Mouse (Mus musculus): ENCODE measurements around the gene Skint6. TPM values are rescaled to one million over a fixed set of nuclear protein-coding genes. Genes with fewer than 3 reads are reported as not detected.
"Not testable (repeated sequence)": the region's sequence is repeated elsewhere in the genome, so short reads cannot be mapped to it uniquely, and the experiment has no call there.

Gene Skint6
- polyA plus RNA-seq (2015; fragmentation: Nextera tagmentation; extraction: Ambion mirVana): not detected in 2 replicates

- Histone ChIP-seq H3K4me2 (no peak within 1 kb of the TSS), H3K36me3 (no peaks in the 10 kb centered on the region), H3K27me3 (no peaks in the 10 kb centered on the region), H3K4me3 (no peak within 1 kb of the TSS), H3K4me1 (no peaks in the 10 kb centered on the region), H3K9me3 (peaks cover 3% of the 10 kb centered on the region; the same call in 1 of the 2 replicates), H3K27ac (no peak within 1 kb of the TSS), H3K9ac (no peak within 1 kb of the TSS)
- 48% methylated on average over 2 of the region's 2 CpGs for WGBS
- ATAC-seq (ENCODE audit: borderline replicate concordance, extremely low read depth, low FRiP score, low TSS enrichment): no peak
Measured at GRCm38 (mm10) chr4:113286873-113287272, at the start of gene Skint6. Skint6 (minus strand) TSS chr4:113286973.

GRCm38 (mm10) chr4:113320911-113321310 is 34.1 kb upstream of the Skint6 start:
- Histone ChIP-seq H3K4me2 (no peak overlapping the region), H3K4me1 (no peaks in the 10 kb centered on the region), H3K4me3 (no peak overlapping the region), H3K36me3 (no peaks in the 10 kb centered on the region), H3K27ac (no peak overlapping the region), H3K9me3 (no peaks in the 10 kb centered on the region; the same call in 1 of the 2 replicates), H3K9ac (no peak overlapping the region), H3K27me3 (no peaks in the 10 kb centered on the region)
- no peak for ATAC-seq (ENCODE audit: borderline replicate concordance, extremely low read depth, low FRiP score, low TSS enrichment)
- whole genome bisulfite sequencing: 67% methylated on average over 1 of the region's 1 CpGs

GRCm38 (mm10) chr4:113301773-113302473 is 15.2 kb upstream of the Skint6 start:
- Histone ChIP-seq H3K9me3 (no peaks in the 10 kb centered on the region), H3K4me1 (no peaks in the 10 kb centered on the region), H3K36me3 (no peaks in the 10 kb centered on the region), H3K9ac (no peak overlapping the region), H3K4me3 (no peak overlapping the region), H3K27me3 (no peaks in the 10 kb centered on the region), H3K4me2 (no peak overlapping the region), H3K27ac (no peak overlapping the region)
- no peak for ATAC-seq (ENCODE audit: borderline replicate concordance, extremely low read depth, low FRiP score, low TSS enrichment)
- 52% methylated on average over 3 of the region's 3 CpGs for WGBS

- no peaks in the 10 kb centered on the region for H3K36me3 ChIP-seq
- H3K4me3 ChIP-seq: no peak overlapping the region
- no peaks in the 10 kb centered on the region for H3K9me3 ChIP-seq
- no peaks in the 10 kb centered on the region for H3K27me3 ChIP-seq
- H3K4me1 ChIP-seq: no peaks in the 10 kb centered on the region
- WGBS: 70% methylated on average over 1 of the region's 1 CpGs
- no peak overlapping the region for H3K9ac ChIP-seq
- H3K4me2 ChIP-seq: no peak overlapping the region
- ATAC-seq (ENCODE audit: borderline replicate concordance, extremely low read depth, low FRiP score, low TSS enrichment): no peak
- H3K27ac ChIP-seq: no peak overlapping the region
Measured at GRCm38 (mm10) chr4:113263363-113264060, 23.3 kb downstream of the Skint6 start.

GRCm38 (mm10) chr4:113245808-113246207 is 41.0 kb downstream of the Skint6 start:
- Histone ChIP-seq H3K4me2 (no peak overlapping the region), H3K9ac (no peak overlapping the region), H3K4me3 (no peak overlapping the region), H3K27me3 (no peaks in the 10 kb centered on the region), H3K9me3 (no peaks in the 10 kb centered on the region), H3K4me1 (no peaks in the 10 kb centered on the region), H3K36me3 (no peaks in the 10 kb centered on the region), H3K27ac (no peak overlapping the region)
- no peak for ATAC-seq (ENCODE audit: borderline replicate concordance, extremely low read depth, low FRiP score, low TSS enrichment)

GRCm38 (mm10) chr4:113067621-113068020 is 219.2 kb downstream of the Skint6 start:
- WGBS: 52% methylated on average over 3 of the region's 3 CpGs

GRCm38 (mm10) chr4:112979160-112979559 is 307.6 kb downstream of the Skint6 start:
- not testable (repeated sequence) for H3K36me3 ChIP-seq; ATAC-seq (ENCODE audit: borderline replicate concordance, extremely low read depth, low FRiP score, low TSS enrichment); H3K9ac ChIP-seq; H3K9me3 ChIP-seq; H3K4me3 ChIP-seq; H3K4me1 ChIP-seq; H3K27ac ChIP-seq; H3K27me3 ChIP-seq; H3K4me2 ChIP-seq
- WGBS: 30% methylated on average over 22 of the region's 22 CpGs

More at GRCm38 (mm10) chr4:113067621-113068020, 219.2 kb downstream of the Skint6 start:
- Histone ChIP-seq H3K9ac (no peak overlapping the region), H3K27me3 (no peaks in the 10 kb centered on the region), H3K9me3 (no peaks in the 10 kb centered on the region; the same call in 1 of the 2 replicates), H3K27ac (no peak overlapping the region), H3K36me3 (no peaks in the 10 kb centered on the region), H3K4me1 (no peaks in the 10 kb centered on the region), H3K4me3 (no peak overlapping the region), H3K4me2 (no peak overlapping the region)
- no peak for ATAC-seq (ENCODE audit: borderline replicate concordance, extremely low read depth, low FRiP score, low TSS enrichment)

GRCm38 (mm10) chr4:112790646-112791045 is 496.1 kb downstream of the Skint6 start:
- H3K27me3 ChIP-seq: no peaks in the 10 kb centered on the region
- WGBS: 0% methylated on average over 1 of the region's 1 CpGs

GRCm38 (mm10) chr4:112774766-112775165 is 512.0 kb downstream of the Skint6 start, which contains the start of gene Skint10:
Skint10 (minus strand) TSS chr4:112774866.
- Histone ChIP-seq H3K27ac (no peak within 1 kb of the TSS), H3K27me3 (no peaks in the 10 kb centered on the region), H3K36me3 (no peaks in the 10 kb centered on the region), H3K4me2 (no peak within 1 kb of the TSS), H3K4me3 (no peak within 1 kb of the TSS), H3K9me3 (no peaks in the 10 kb centered on the region), H3K4me1 (no peaks in the 10 kb centered on the region), H3K9ac (no peak within 1 kb of the TSS)
- no peak for ATAC-seq (ENCODE audit: borderline replicate concordance, extremely low read depth, low FRiP score, low TSS enrichment)
- 76% methylated on average over 1 of the region's 1 CpGs for WGBS

More at GRCm38 (mm10) chr4:112790646-112791045, 496.1 kb downstream of the Skint6 start:
- H3K27ac ChIP-seq: no peak overlapping the region
- no peak for ATAC-seq (ENCODE audit: borderline replicate concordance, extremely low read depth, low FRiP score, low TSS enrichment)
- no peaks in the 10 kb centered on the region for H3K4me1 ChIP-seq
- no peaks in the 10 kb centered on the region for H3K9me3 ChIP-seq
- H3K9ac ChIP-seq: no peak overlapping the region
- no peaks in the 10 kb centered on the region for H3K36me3 ChIP-seq
- H3K4me2 ChIP-seq: no peak overlapping the region
- no peak overlapping the region for H3K4me3 ChIP-seq
